ENCODE assay signal across 15 mouse cellular contexts in the genomic region with DNA sequence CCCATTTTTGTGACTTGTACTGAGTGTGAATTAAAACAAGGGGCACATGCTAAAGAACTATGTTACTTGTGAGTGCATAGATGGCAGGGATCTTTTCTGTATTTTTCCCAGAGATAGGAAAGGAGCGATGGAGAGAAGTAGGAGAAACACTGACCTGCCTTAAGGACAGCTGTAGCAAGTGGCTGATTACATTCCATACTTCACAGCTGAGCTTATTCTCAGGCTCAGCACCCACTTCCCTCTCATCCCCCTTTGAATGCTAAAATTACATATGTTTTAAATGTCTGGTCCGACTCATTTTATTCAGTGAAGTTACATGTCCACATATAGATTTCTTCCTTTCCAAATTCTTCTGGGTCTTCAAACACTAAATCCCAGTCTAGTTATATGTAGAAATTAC.
DNase-seq lines count a peak whose midpoint lies in the region.
"Had no signal": no experiment of that assay in that cellular context is flagged by ENCODE, and none has a peak within 500 bp of the region (broad histone marks: within the 10 kb centered on the region; RNA-seq: fewer than 3 reads in every experiment).

No protein-coding gene starts in this region.

- peak; percentile 1 for DNase-seq in left cerebral cortex, adult 11 months (ENCODE audit: low spot score)
- no peak for DNase-seq in left cerebral cortex, adult 18-20 months (ENCODE audit: low spot score in 2 of 2)
- peak; percentile 27 for DNase-seq in brain, adult 2 months (ENCODE audit: low read depth, low spot score)
- peak; percentile 40 for DNase-seq in telencephalon, adult 2 months (ENCODE audit: low read depth, low spot score)
- no peak for DNase-seq in liver
- DNase-seq: adrenal gland, adult 8-10 months; adrenal gland, postnatal 14 days; adrenal gland, postnatal 36 days; cerebellum, adult 11 months; cerebellum, adult 18-20 months; cerebellum, adult 8-10 months; cerebellum, adult 9-11 months; cerebellum, postnatal 14 days; cerebellum, postnatal 36 days; embryo, embryonic 11 days had no signal

Comparison
In these comparisons a context has a peak if more than half of its experiments do, and no peak if none do; other contexts are left out.
1. DNase-seq: peak in left cerebral cortex, adult 11 months (single experiment), brain, adult 2 months (single experiment) and telencephalon, adult 2 months (single experiment); none in left cerebral cortex, adult 18-20 months (0 of 2) and liver (single experiment).